28 mouse cellular contexts compared by ENCODE assay signal in the genomic region with DNA sequence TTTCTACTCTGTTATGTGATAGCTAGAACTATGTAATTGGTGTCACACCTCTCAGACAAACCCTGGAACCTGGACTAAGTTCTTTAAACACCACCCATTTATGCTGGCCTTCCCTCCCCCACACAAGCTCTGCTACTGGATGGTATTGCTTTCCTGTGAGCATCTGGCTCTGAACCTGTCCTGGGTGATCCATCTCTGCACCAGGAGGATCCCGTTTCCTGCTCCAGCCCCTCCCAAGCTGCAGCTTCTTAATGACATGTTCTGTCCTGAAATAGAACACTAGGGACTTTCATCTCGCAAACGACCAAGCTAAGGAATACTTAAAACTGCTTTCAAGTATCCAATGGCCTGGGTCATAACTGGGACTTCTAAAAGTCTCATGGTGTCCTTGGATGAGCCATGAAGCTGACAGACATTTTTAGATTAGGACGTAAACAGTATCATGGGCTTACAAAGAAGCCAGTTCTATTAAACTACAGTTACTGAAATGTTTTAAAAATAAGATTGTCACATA.
DNase-seq lines count a peak whose midpoint lies in the region; ATAC-seq and TF ChIP-seq lines count a peak whose summit lies in the region.
"Had no signal": no experiment of that assay in that cellular context is flagged by ENCODE, and none has a peak within 500 bp of the region (broad histone marks: within the 10 kb centered on the region; RNA-seq: fewer than 3 reads in every experiment).

No protein-coding gene starts in this region.

- no peaks in the 10 kb centered on the region for H3K27me3 ChIP-seq in kidney, embryonic 15.5 days
- H3K27me3 ChIP-seq in kidney, postnatal 0 days (ENCODE audit: insufficient read depth, low read length): no peaks in the 10 kb centered on the region
- H3K27me3 ChIP-seq: embryonic facial prominence, embryonic 13.5 days; forebrain, embryonic 15.5 days; heart, embryonic 13.5 days; hindbrain, embryonic 15.5 days; lung, embryonic 15.5 days; midbrain, embryonic 15.5 days; neural tube, embryonic 15.5 days; stomach, embryonic 15.5 days had no signal

- no peak for TF ChIP-seq CTCF in gastrocnemius, adult 2 months (IDR thresholded peaks at IDR 0.05)
- no peak for TF ChIP-seq CTCF in kidney, postnatal 0 days (IDR thresholded peaks at IDR 0.05; ENCODE audit: low read depth)

- DNase-seq in gastrocnemius, adult 2 months: peak; percentile 80
- no peak for DNase-seq in gastrocnemius, postnatal 36 days
- no peak for DNase-seq in kidney, adult 18-20 months
- peak; percentile 44 for DNase-seq in gastrocnemius, postnatal 14 days
- peak; percentile 74 for DNase-seq in kidney, postnatal 0 days (ENCODE audit: low spot score)
- DNase-seq in heart, postnatal 36 days: no peak
- DNase-seq: adrenal gland, adult 8-10 months; cerebellum, adult 9-10 months; cerebellum, postnatal 36 days; heart, postnatal 10 days; liver; retina, postnatal 1 day; right cerebral cortex, postnatal 14 days had no signal

- peak; percentile 71 for ATAC-seq in kidney, embryonic 15.5 days (replicated peaks; ENCODE audit: low FRiP score)
- no peak; the same call in 1 of the 2 replicates for ATAC-seq in kidney, postnatal 0 days (replicated peaks; ENCODE audit: low FRiP score, low read depth)
- ATAC-seq: CD4-positive, CD25-positive, alpha-beta regulatory T cell, adult 4 months; forebrain, embryonic 15.5 days; inflammation-experienced regulatory T-cells, adult 6 months had no signal

- H3K36me3 ChIP-seq in kidney, embryonic 15.5 days: no peaks in the 10 kb centered on the region
- H3K36me3 ChIP-seq in kidney, postnatal 0 days (ENCODE audit: insufficient read depth, low read length): no peaks in the 10 kb centered on the region
- H3K36me3 ChIP-seq: embryonic facial prominence, embryonic 13.5 days; forebrain, embryonic 10.5 days; forebrain, embryonic 15.5 days; heart, embryonic 13.5 days; hindbrain, embryonic 10.5 days; hindbrain, embryonic 15.5 days; lung, embryonic 15.5 days; midbrain, embryonic 10.5 days; midbrain, embryonic 15.5 days; neural tube, embryonic 15.5 days; stomach, embryonic 15.5 days had no signal

- peak overlapping the region; percentile 87 for H3K27ac ChIP-seq in gastrocnemius, adult 2 months
- H3K27ac ChIP-seq in kidney, embryonic 15.5 days: no peak overlapping the region
- H3K27ac ChIP-seq in kidney, postnatal 0 days: no peak overlapping the region
- H3K27ac ChIP-seq: embryonic facial prominence, embryonic 13.5 days; forebrain, embryonic 10.5 days; forebrain, embryonic 15.5 days; heart, embryonic 13.5 days; hindbrain, embryonic 10.5 days; hindbrain, embryonic 15.5 days; liver, embryonic 14.5 days; lung, embryonic 15.5 days; midbrain, embryonic 10.5 days; midbrain, embryonic 15.5 days; neural tube, embryonic 15.5 days; stomach, embryonic 15.5 days had no signal

- WGBS in kidney, embryonic 15.5 days: 28% methylated on average over 4 of the region's 4 CpGs
- WGBS in kidney, postnatal 0 days: 24% methylated on average over 4 of the region's 4 CpGs

- H3K4me3 ChIP-seq in gastrocnemius, adult 2 months: no peak overlapping the region
- H3K4me3 ChIP-seq in kidney, embryonic 15.5 days (replicated peaks): no peak overlapping the region
- no peak overlapping the region for H3K4me3 ChIP-seq in kidney, postnatal 0 days (replicated peaks; ENCODE audit: low read depth, low read length)
- H3K4me3 ChIP-seq: embryonic facial prominence, embryonic 13.5 days; forebrain, embryonic 10.5 days; forebrain, embryonic 15.5 days; heart, embryonic 13.5 days; hindbrain, embryonic 10.5 days; hindbrain, embryonic 15.5 days; lung, embryonic 15.5 days; midbrain, embryonic 10.5 days; midbrain, embryonic 15.5 days; neural tube, embryonic 15.5 days; stomach, embryonic 15.5 days had no signal

- no peaks in the 10 kb centered on the region for H3K4me1 ChIP-seq in kidney, embryonic 15.5 days
- no peaks in the 10 kb centered on the region for H3K4me1 ChIP-seq in kidney, postnatal 0 days (replicated peaks; ENCODE audit: insufficient read depth, low read length)
- H3K4me1 ChIP-seq: lung, embryonic 15.5 days; stomach, embryonic 15.5 days had no signal

- no peak overlapping the region for H3K4me2 ChIP-seq in kidney, embryonic 15.5 days
- H3K4me2 ChIP-seq in kidney, postnatal 0 days (ENCODE audit: low read length): no peak overlapping the region
- H3K4me2 ChIP-seq: embryonic facial prominence, embryonic 13.5 days; forebrain, embryonic 15.5 days; heart, embryonic 13.5 days; hindbrain, embryonic 15.5 days; lung, embryonic 15.5 days; midbrain, embryonic 15.5 days; neural tube, embryonic 15.5 days; stomach, embryonic 15.5 days had no signal

- H3K9ac ChIP-seq in kidney, embryonic 15.5 days: no peak overlapping the region
- no peak overlapping the region for H3K9ac ChIP-seq in kidney, postnatal 0 days (ENCODE audit: low read depth, low read length)
- H3K9ac ChIP-seq: embryonic facial prominence, embryonic 13.5 days; forebrain, embryonic 15.5 days; heart, embryonic 13.5 days; hindbrain, embryonic 15.5 days; liver, embryonic 14.5 days; lung, embryonic 15.5 days; midbrain, embryonic 15.5 days; neural tube, embryonic 15.5 days; stomach, embryonic 15.5 days had no signal

- intact Hi-C loops in gastrocnemius, adult 2 months (cut with DNase I): loop anchor here (5.0 kb wide), 1 partner anchor 52 kb away; no protein-coding TSS in a partner anchor
- intact Hi-C loops in gastrocnemius, postnatal 36 days (cut with DNase I): no loop called here
- intact Hi-C loops in gastrocnemius, postnatal 14 days (cut with DNase I; ENCODE audit: low total_unique reads): loop anchor here (10.0 kb wide), 1 partner anchor 50 kb away; no protein-coding TSS in a partner anchor
- intact Hi-C loops in heart, postnatal 36 days (cut with DNase I): no loop called here

- H3K9me3 ChIP-seq in kidney, embryonic 15.5 days (replicated peaks): no peaks in the 10 kb centered on the region
- no peaks in the 10 kb centered on the region for H3K9me3 ChIP-seq in kidney, postnatal 0 days (replicated peaks; ENCODE audit: low read length)
- H3K9me3 ChIP-seq: embryonic facial prominence, embryonic 13.5 days; forebrain, embryonic 10.5 days; forebrain, embryonic 15.5 days; heart, embryonic 13.5 days; hindbrain, embryonic 10.5 days; hindbrain, embryonic 15.5 days; lung, embryonic 15.5 days; midbrain, embryonic 10.5 days; midbrain, embryonic 15.5 days; neural tube, embryonic 15.5 days; stomach, embryonic 15.5 days had no signal

Comparison
In these comparisons a context has a peak if more than half of its experiments do, and no peak if none do; other contexts are left out.
1. DNase-seq: peak in gastrocnemius, adult 2 months (single experiment), gastrocnemius, postnatal 14 days (single experiment) and kidney, postnatal 0 days (single experiment); none in gastrocnemius, postnatal 36 days (0 of 2), kidney, adult 18-20 months (single experiment) and heart, postnatal 36 days (0 of 2).
2. intact Hi-C loops: an anchor here in gastrocnemius, adult 2 months (5.0 kb wide) and gastrocnemius, postnatal 14 days (10.0 kb wide); none called in gastrocnemius, postnatal 36 days and heart, postnatal 36 days.